Mouse (Mus musculus) mouse trophoblast stem cell (cell line): ENCODE data around the gene Prmt7.

Experiments used
- in situ Hi-C, 2 experiments: fragments of 300-500 bp; cut with MseI, MboI; formaldehyde crosslinking; loops; 2 replicates in 1 of 2; 3 replicates in 1 of 2; pipeline ENCODE4 v1.15.1; 2025

Gene Prmt7

DNA sequence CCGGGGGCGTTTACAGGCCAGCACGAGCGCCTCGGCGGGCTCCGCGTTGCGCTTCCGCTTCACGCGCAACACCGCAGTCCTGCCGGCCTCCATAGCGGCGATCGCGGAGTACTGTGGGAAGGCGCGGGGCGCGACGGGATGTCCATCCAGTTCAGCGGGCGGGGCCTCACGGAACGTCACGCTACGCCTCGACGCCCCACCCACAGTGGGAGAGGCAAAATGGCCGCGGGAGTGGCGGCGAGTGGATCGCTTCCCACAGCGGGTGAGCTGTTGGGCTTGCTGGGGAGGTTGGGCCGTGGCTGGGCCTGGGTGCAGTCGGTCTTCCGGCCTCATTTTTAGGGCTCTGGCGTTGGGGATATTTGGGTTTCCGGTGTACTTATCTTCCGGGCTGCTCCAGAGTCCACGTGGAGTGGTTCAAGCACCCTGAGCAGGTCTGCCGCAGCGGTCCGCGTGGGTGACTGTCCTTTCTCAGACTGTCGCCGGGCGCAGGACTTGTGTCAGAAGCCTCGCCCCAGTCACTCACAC, at the start of gene Prmt7, which contains the start of gene Slc7a6os:
Gene Prmt7, plus strand, starts transcription at position 116 of the 525 bp plus-strand sequence.
Gene Slc7a6os, minus strand, starts transcription at position 115 of the 525 bp plus-strand sequence.
- in situ Hi-C loops: no loop called here

DNA sequence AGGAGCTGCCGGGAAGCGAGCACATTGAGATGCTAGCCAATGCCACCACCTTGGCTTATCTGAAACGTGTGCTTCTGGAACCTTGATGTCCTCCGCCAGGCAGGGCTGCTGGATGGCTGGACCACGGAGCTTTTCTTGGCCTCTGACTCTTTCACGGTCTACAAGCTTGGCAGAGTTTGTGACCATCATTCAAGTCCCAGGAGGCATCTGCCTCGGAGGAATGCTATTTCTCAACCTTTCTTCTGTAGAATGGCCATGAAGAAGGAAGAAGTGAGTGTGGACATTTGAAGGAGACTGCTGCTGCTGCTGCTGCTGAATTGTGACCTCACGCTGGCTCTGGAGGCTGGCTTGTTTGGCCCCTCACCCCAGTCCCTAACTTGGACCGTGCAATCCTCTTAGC, 47.5 kb upstream of the Prmt7 start:
- in situ Hi-C loops: loop anchor here in 1 of 2 experiments (5.0 kb wide), 1 partner anchor 34 kb away; no protein-coding TSS in a partner anchor

DNA sequence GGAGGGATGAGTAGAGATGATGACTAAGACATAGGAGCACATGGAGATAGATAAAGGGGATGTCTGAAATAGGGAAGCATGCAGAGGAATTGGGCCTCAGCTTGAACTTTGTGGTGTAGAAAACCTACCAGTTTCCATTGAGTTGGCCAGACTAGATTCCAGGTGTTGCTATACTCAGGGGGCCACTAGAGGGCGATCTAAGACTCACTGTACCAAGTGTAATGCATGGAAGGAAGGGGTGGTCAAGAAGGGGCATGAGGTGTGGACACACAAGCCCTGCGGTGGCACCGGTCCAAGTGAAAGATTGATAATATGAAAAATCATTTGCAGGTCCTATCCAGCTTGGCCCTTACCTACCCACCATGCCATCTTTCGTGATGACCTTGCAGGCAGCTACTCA, 45.3 kb upstream of the Prmt7 start:
- in situ Hi-C loops: no loop called here

DNA sequence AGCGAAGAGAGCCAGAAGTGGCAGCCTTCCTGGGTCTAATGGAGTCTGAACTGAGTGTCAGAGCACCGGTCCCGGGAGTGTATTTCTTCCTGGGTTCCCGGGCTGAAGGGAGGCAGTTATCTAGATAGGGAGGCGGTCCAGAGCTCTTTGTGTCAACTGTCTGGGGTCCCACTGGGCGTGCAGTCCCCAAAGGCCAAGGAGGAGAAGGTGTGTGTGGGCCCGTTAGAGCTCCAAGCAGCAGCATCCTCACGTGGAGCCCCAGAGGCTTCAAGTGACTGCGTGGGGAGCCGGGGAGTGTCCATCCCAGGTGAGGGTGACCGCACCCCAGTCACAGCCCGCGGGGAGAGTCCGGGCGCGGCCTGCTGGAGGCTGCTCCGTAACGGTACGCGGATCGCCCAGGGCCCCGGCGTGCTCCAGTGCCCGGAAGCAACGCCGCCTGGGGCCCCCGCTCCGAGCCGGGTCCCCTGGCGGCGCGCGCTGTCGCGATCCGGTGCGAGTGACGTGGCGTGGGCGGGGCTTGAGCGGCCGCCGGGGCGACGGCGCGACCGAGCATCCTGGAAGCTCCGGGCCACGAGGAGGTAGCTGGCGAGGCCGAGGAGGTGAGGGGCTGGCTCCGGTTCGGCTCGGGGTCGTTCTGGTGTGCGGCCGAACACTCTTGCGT, 42.2 kb upstream of the Prmt7 start, which contains the start of gene Slc7a6:
Gene Slc7a6, plus strand, starts transcription at position 502 of the 661 bp plus-strand sequence.
- in situ Hi-C loops: no loop called here

DNA sequence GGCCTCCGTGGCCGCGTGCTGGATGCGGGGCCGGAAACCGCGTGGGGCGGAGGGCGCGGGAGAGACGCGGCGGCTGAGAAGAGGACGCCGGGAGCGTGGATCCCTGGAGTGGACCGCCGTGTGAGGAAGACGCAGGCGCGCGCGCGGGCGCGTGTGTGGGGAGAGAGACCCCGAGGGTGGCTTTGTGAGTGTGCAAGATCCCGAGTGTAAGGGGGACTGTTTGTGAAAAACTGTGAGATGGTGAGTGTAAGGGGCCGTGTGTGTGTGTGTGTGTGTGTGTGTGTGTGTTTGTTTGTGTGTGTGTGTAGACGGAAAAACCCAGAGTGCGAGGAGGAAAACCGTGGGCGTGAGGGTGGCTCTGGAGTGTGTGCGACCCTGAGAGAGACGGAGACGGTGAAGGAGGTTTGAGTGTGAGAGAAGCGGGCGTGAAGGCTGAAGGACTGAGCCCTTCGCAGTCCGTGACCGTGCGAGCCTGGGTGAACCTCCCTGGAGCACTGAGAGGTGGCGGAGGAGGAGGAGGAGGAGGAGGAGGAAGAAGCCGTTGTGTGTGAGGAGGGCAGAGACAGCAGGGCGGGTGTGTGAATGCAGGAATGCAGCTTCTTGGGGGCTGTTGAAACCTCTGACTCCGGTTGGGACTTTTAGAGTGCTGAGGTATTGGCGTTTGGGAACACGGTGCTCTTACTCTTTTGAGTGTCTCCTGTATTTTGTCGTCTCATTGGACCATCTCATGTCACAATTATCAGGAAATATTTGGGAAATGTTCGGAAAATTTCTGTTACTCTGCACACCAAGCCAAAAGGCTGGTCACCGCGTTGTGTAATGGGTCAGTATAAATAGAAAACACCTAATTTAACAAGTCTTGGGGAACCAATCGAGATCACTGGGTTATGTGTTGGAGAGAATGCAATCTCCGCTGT, 41.5 kb upstream of the Prmt7 start:
- in situ Hi-C loops: no loop called here

DNA sequence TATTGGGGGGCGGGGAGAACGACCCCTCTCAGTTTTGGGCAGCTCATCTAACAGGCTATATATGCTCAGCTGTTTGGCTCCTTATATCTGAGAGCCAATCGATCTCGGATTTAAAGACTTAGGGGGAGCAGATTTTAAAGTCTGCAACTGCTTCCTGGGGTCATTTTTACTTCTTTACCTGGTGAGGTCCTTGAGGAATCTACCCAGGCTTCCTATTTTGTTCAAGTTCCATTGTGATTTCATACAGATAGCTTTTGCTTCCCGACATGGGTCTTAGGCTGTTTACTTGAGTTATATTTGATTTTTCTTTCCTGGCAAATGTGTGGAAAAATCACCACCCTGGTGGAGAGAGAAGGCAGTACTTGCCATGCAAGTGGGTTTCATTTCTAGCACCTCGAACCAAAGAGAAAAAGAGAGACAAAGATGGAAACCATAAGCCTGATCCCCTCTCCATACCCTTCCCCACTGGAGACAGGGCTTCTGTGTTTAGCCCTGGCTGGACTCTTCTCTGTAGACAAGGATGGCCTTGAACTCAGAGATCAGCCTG, 40.7 kb upstream of the Prmt7 start:
- in situ Hi-C loops: no loop called here

DNA sequence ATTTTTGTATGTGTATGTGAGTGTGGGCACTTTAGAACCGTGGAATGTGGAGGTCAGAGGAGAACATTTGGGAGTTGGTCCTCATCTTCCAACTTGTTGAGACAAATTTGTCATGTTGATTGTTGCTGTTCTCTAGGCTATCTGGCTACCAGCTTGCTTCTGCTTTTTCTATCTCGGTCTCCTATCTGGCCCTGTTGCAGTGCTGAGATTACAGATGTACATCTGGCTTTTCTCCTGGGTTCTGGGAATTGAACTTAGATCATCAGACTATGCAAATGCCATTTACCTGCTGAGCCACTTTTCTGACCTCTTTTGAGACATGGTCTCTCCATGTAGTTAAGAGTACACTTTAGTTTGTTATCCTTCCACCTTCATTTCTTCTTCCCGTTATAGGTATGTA, 37.2 kb upstream of the Prmt7 start:
- in situ Hi-C loops: no loop called here

DNA sequence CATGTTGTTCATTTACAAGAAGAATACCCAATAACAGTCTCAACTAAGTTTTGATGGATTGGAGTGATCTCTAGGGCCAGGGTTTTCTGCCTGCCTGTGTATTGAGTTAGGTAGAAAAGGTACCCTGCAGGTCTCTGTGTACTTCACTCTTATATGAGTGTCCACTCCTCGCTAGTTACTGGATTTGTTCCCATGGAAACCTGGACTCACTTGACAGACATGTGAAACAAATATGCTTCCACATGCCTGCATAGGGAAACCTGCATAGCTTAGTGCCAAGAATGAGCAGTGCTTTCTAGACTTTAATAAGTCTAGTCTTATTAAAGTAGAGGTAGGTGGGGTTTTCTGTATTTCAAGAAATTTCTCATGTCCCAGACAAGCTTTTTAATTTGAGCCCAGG, 33.8 kb upstream of the Prmt7 start:
- in situ Hi-C loops: no loop called here

DNA sequence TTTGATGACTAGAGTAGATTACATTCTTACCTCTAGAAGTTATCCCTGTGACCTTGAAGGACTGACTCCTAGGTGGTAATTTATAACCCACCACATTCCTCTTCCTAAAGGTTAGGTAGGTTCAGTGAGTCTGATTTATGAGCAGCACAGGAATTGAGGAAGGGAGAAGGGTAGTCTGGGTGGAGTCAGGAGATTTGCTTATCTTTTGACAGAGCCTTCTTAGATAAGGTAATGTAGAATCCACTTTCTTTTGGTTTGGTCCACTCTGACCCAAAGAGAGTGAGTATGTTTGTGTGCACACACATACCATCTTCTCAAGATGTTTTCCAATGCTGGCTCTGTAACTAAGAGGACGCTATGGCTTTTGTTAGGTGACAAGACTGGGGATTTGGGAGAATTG, 33.1 kb upstream of the Prmt7 start:
- in situ Hi-C loops: no loop called here

DNA sequence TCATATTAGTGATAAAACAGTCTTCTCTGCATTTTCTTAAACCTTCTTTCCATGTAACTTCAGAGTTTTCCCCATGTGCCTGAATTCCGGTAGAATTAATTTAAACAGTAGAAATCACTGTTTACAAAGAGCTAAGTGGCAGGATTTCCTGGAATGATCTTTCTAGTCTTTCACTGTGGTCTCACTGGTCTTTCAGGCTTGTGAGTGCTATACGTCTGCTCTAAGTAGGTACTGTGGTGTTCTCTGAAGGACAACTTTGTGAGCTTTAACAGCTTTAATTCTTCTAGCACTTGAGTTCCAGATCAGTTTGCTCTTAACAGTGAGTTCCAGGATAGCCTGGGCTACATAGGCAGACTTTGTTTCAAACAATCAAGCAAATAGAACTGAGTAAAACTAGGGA, 32.3 kb upstream of the Prmt7 start:
- in situ Hi-C loops: no loop called here

DNA sequence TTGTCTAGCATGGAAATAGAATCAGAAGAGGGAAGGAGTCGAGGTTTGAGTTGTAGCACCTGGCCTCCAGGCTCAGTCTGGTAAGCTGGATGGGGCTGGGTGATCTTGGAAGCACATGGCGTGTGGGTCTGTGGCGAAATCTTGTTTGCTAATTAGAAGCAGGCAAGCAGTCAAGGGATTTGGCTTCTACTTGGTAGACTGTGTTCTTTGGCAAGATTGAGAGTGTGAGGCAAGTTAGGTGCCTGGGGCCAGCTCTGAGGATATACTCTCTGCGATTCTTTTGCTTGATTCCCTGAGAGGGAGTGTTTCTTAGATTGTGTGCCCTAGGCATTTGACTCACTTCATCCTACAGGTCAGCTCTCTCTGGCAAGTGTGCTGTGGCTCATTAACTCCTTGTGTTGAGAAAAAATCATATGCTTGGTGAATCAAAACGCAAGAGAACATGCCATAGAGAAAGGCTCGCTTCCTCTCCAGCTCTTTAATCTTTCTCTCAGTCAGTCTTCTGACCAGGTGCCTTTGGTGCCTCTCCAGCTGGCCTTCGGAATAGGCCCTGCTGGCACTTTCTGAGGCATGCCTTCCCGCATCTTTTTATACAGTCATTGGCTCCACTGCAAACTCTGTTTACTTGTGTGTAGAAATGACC, 25.0 kb upstream of the Prmt7 start:
- in situ Hi-C loops: no loop called here

DNA sequence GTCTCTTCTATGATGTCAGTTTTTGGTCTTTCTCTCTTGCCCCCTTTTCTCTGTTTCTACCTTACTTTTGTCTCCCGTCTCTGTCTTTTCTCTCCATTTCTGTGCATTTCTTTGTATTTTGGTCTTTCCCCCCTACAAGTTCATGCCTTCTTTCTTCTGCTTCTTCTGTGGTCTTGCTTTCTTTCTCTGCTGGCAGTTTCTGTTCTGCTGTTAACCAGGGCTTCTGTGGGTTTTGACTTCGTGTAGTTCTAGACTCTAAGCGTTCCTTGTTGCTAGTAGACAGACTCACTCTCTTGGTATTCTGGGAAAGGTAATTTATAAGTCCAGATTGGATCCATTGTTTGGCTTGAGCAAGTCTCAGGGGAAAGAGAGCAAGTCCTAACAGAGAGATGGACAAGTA, 24.3 kb upstream of the Prmt7 start:
- in situ Hi-C loops: no loop called here

DNA sequence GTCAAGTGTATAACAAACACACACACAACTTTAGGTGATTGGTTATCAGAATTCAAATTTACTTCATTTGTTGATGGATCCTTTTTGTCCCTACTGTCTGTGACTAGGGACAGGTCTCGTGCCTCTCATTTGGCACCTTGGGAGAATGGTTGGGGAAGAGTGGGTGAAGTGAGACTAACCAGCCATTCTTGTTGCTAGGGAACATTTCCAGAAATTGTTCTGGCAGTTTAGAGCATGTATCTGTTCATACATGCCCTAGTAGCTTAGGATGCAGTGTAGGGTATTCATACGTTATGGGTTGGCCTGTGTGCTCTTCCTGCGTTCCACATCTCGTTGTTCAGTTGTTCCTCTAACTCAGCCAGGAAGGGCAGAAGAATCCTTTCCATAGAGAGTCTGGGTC, 21.6 kb upstream of the Prmt7 start:
- in situ Hi-C loops: no loop called here

DNA sequence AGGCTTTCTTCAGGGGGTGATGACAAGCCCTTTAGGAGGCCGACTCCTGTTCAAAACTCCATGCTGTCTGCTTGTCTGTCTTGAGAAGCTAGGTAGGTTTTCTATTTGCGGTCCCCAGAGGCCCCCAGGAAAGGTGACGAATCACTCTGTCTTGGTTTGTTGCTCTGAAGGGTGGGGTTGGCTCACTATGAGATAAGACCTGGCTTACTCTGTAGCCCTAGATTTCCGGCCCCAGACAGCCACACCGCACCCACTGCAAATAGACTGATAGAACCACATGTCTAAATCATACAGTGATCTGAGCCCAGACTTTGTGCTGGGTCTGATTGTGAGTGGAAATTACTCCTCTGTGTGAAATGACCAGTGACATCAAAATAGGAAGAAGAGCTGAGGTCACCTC, 19.1 kb upstream of the Prmt7 start:
- in situ Hi-C loops: no loop called here

DNA sequence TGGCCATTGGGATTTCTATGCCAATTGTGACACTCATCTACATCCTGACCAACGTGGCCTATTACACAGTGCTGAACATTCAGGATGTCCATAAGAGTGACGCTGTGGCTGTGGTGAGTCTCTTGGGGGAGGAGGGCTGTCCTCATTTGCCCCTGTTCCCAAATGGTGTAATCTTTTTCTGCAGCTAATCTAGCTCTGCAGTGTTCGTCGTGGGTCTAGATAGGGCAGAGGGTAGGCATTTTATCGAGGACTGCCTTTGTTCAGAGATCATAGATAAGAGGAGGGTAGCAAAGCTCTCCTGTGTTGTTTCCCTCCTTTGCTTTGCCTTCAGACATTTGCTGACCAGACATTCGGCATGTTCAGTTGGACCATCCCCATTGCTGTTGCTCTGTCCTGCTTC, 17.6 kb upstream of the Prmt7 start:
- in situ Hi-C loops: no loop called here

DNA sequence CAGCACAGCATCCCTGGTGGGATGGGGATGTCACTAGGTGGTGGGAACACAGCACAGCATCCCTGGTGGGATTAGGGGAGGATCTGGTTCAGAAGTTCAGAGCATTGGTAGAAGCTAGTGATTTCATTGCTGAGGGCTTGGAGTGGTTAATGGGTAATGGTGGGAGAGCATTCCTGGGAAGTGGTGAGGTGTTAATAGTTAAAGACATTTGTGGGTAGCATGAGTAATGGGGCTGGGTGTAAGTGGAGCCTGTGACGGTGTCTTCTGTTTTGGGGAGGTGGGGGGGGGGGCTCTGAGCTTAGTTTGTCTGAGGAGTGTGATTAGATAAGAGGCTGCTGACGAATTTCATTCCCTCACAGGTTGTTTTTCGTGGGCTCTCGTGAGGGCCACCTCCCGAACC, 16.7 kb upstream of the Prmt7 start:
- in situ Hi-C loops: no loop called here

DNA sequence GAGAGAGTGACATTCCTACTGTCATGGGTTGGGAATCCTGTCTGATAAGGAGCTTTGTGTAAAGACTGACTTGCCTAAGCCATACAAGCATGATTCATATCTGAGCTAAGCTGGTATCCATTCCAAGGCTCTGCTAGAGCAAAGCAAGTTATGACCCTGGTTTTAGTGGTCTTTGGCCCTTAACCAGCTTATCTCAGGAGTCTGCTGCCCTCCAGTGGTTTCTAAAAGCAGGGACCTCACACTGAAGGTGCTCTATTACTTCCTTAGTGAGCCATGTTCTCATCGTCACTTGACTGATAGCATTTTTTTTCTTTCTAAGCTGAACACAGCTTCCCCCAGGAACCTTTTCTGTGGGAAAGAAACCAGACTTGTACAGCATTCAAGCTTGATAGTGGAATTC, 12.0 kb upstream of the Prmt7 start:
- in situ Hi-C loops: loop anchor here in 1 of 2 experiments (5.0 kb wide), 1 partner anchor 36 kb away; no protein-coding TSS in a partner anchor

DNA sequence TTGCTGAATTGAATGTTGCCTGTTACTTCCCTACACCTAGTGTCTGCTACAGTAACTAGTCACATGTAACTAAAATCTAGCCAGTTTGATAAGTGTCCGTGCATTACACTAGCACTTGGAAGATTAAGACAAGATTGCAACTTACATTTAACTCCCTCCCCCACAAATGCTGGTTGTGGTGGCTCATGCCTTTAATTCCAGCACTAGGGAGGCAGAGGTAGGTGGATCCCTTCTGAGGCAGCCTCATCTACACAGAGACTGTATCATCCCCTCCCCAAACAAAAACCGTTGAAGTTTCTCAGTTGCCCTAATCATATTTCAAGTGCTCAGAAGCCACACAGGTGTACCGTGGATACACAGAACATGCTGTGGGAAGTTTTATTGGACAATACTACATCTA, 11.1 kb upstream of the Prmt7 start:
- in situ Hi-C loops: loop anchor here in 1 of 2 experiments (5.0 kb wide), 1 partner anchor 37 kb away; no protein-coding TSS in a partner anchor

DNA sequence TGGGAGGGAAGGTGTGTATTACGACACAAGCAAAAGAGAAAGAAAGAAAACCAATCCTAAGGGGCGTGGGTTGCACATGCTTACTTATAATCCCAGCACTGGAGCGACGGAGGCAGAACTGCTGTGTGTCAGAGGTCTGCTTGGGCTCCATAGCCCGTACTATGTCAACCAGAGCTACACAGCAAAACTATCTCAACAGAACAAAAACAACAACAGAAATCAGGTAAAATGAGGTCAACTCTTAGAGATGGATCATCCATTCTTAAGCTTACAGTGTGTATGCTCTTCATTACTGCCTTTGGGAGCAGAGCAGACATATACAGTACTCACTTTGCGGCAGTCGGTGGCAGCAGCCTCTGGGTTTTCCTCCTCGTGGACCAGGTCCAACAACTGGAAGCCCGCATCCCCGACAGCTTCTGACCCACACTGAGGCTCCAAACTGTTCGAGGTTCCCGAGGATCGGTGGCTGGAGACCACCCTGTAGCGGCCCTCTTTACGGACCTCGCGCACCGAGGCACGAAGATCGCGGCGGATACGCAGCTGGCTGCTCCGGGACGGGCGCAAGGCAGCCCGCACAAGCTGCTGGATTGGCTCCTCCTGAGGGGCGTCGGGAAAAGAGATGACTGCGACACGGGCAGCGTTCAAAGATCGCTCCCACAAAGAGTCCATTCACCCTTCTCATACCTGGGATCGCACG, 553 bp upstream of the Prmt7 start:
- in situ Hi-C loops: no loop called here

DNA sequence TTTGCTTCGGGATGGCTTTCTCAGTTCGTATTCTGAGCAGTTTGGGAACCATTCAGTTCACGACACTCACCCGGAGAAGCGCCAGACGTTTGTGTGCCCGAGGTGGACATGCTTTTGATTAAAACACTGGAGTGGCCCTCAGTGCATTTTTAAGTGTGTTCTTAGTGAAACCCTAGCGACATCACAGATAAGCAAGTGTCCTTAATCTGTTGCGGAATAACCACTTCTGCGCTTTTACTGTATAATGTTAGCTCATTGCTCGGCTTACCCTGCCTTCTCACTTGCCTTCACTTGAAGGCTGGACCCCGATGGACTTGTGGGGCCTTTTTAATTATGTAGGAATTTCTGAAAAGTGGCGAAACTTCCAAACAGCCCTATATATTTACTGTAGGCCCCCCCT, 685 bp downstream of the Prmt7 start:
- in situ Hi-C loops: no loop called here

DNA sequence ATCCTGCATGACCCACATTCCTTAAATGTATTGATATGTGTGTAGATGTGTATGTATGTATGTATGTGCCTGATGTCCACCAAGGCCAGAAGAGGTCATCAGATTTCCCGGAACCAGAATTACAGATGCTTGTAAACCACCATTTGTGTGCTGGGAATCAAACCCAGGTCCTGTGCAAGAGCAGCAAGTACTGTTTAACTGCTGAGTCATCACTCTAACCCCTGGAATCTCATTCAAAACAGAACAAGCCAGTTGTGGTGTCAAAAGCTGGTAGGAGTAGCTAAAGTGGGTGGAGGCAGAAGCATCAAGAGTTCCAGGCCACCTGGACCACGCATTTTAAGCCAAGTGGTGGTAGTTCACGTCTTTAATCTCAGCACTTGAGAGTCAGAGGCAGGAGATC, 3.2 kb downstream of the Prmt7 start:
- in situ Hi-C loops: no loop called here
